Mouse (Mus musculus): ENCODE measurements around the gene Gsdma3.
A peak's percentile ranks its signal among the peaks of the same experiment; 100 is the strongest.

The Gsdma3 gene

GRCm38 (mm10) chr11:98583571-98583970, 42.6 kb upstream of the Gsdma3 start:
- no peak overlapping the region for H3K4me3 ChIP-seq (replicated peaks; ENCODE audit: low read length)
- H3K9me3 ChIP-seq (ENCODE audit: low read length), result no peaks in the 10 kb centered on the region
- TF ChIP-seq NANOG (IDR thresholded peaks at IDR 0.05; ENCODE audit: borderline replicate concordance, low read length) (no peak), POU5F1 (IDR thresholded peaks at IDR 0.05; ENCODE audit: borderline replicate concordance, low read length) (no peak), CTCF (conservative IDR thresholded peaks at IDR 0.05; ENCODE audit: low read length) (0 out of 2 replicates have a peak, but pooled peaks have one; percentile 8)
- H3K27me3 ChIP-seq (ENCODE audit: insufficient read depth, low read length), result no peaks in the 10 kb centered on the region
- H3K36me3 ChIP-seq (ENCODE audit: insufficient read depth, low read length), result peaks cover 32% of the 10 kb centered on the region
- H3K4me1 ChIP-seq (replicated peaks; ENCODE audit: low read depth, low read length), result peaks cover 84% of the 10 kb centered on the region

- no peak overlapping the region for H3K4me3 ChIP-seq (replicated peaks; ENCODE audit: low read length)
- peaks cover 86% of the 10 kb centered on the region for H3K4me1 ChIP-seq (replicated peaks; ENCODE audit: low read depth, low read length)
- H3K36me3 ChIP-seq (ENCODE audit: insufficient read depth, low read length), result peaks cover 32% of the 10 kb centered on the region
- no peaks in the 10 kb centered on the region for H3K27me3 ChIP-seq (ENCODE audit: insufficient read depth, low read length)
- H3K9me3 ChIP-seq (ENCODE audit: low read length), result no peaks in the 10 kb centered on the region
- TF ChIP-seq CTCF (conservative IDR thresholded peaks at IDR 0.05; ENCODE audit: low read length) (no peak), POU5F1 (IDR thresholded peaks at IDR 0.05; ENCODE audit: borderline replicate concordance, low read length) (no peak), NANOG (IDR thresholded peaks at IDR 0.05; ENCODE audit: borderline replicate concordance, low read length) (no peak)
These were observed 42.0 kb upstream of the Gsdma3 start for GRCm38 (mm10) chr11:98584146-98584545.

GRCm38 (mm10) chr11:98584629-98585177, 41.5 kb upstream of the Gsdma3 start:
- no peak for TF ChIP-seq NANOG (IDR thresholded peaks at IDR 0.05; ENCODE audit: borderline replicate concordance, low read length)
- no peak for TF ChIP-seq POU5F1 (IDR thresholded peaks at IDR 0.05; ENCODE audit: borderline replicate concordance, low read length)
- no peak for TF ChIP-seq CTCF (conservative IDR thresholded peaks at IDR 0.05; ENCODE audit: low read length)
- Histone ChIP-seq H3K4me3 (replicated peaks; ENCODE audit: low read length) (no peak overlapping the region), H3K27me3 (ENCODE audit: insufficient read depth, low read length) (no peaks in the 10 kb centered on the region), H3K36me3 (ENCODE audit: insufficient read depth, low read length) (peaks cover 32% of the 10 kb centered on the region), H3K9me3 (ENCODE audit: low read length) (no peaks in the 10 kb centered on the region), H3K4me1 (replicated peaks; ENCODE audit: low read depth, low read length) (peaks cover 86% of the 10 kb centered on the region)

GRCm38 (mm10) chr11:98586087-98586891, 39.9 kb upstream of the Gsdma3 start:
- H3K36me3 ChIP-seq (ENCODE audit: insufficient read depth, low read length), result peaks cover 32% of the 10 kb centered on the region
- peak overlapping the region; percentile 93 for H3K4me3 ChIP-seq (replicated peaks; ENCODE audit: low read length)
- no peaks in the 10 kb centered on the region for H3K9me3 ChIP-seq (ENCODE audit: low read length)
- TF ChIP-seq NANOG (IDR thresholded peaks at IDR 0.05; ENCODE audit: borderline replicate concordance, low read length) (no peak), CTCF (conservative IDR thresholded peaks at IDR 0.05; ENCODE audit: low read length) (no peak), POU5F1 (IDR thresholded peaks at IDR 0.05; ENCODE audit: borderline replicate concordance, low read length) (no peak)
- no peaks in the 10 kb centered on the region for H3K27me3 ChIP-seq (ENCODE audit: insufficient read depth, low read length)
- peaks cover 78% of the 10 kb centered on the region for H3K4me1 ChIP-seq (replicated peaks; ENCODE audit: low read depth, low read length)

GRCm38 (mm10) chr11:98586892-98587563, 39.1 kb upstream of the Gsdma3 start, which contains the start of gene Ormdl3:
Gene Ormdl3 (minus strand): TSS chr11:98587368.
- peak within 1 kb of the TSS; percentile 93 for H3K4me3 ChIP-seq (replicated peaks; ENCODE audit: low read length)
- peaks cover 30% of the 10 kb centered on the region for H3K36me3 ChIP-seq (ENCODE audit: insufficient read depth, low read length)
- H3K9me3 ChIP-seq (ENCODE audit: low read length), result no peaks in the 10 kb centered on the region
- TF ChIP-seq POU5F1 (IDR thresholded peaks at IDR 0.05; ENCODE audit: borderline replicate concordance, low read length) (no peak), CTCF (conservative IDR thresholded peaks at IDR 0.05; ENCODE audit: low read length) (no peak), NANOG (IDR thresholded peaks at IDR 0.05; ENCODE audit: borderline replicate concordance, low read length) (no peak)
- H3K27me3 ChIP-seq (ENCODE audit: insufficient read depth, low read length), result peaks cover 2% of the 10 kb centered on the region
- H3K4me1 ChIP-seq (replicated peaks; ENCODE audit: low read depth, low read length), result peaks cover 73% of the 10 kb centered on the region

GRCm38 (mm10) chr11:98587684-98588546, 38.2 kb upstream of the Gsdma3 start:
- H3K4me1 ChIP-seq (replicated peaks; ENCODE audit: low read depth, low read length), result peaks cover 70% of the 10 kb centered on the region
- peaks cover 10% of the 10 kb centered on the region for H3K27me3 ChIP-seq (ENCODE audit: insufficient read depth, low read length)
- H3K4me3 ChIP-seq (replicated peaks; ENCODE audit: low read length), result peak overlapping the region; percentile 93
- peaks cover 21% of the 10 kb centered on the region for H3K36me3 ChIP-seq (ENCODE audit: insufficient read depth, low read length)
- no peak for TF ChIP-seq NANOG (IDR thresholded peaks at IDR 0.05; ENCODE audit: borderline replicate concordance, low read length)
- no peak for TF ChIP-seq CTCF (conservative IDR thresholded peaks at IDR 0.05; ENCODE audit: low read length)
- TF ChIP-seq POU5F1 (IDR thresholded peaks at IDR 0.05; ENCODE audit: borderline replicate concordance, low read length), result no peak
- no peaks in the 10 kb centered on the region for H3K9me3 ChIP-seq (ENCODE audit: low read length)

- Histone ChIP-seq H3K27me3 (ENCODE audit: insufficient read depth, low read length) (peaks cover 13% of the 10 kb centered on the region), H3K4me1 (replicated peaks; ENCODE audit: low read depth, low read length) (peaks cover 63% of the 10 kb centered on the region), H3K9me3 (ENCODE audit: low read length) (no peaks in the 10 kb centered on the region), H3K4me3 (replicated peaks; ENCODE audit: low read length) (0 out of 2 replicates have a peak overlapping the region, but pooled peaks have one; percentile 71), H3K36me3 (ENCODE audit: insufficient read depth, low read length) (peaks cover 14% of the 10 kb centered on the region)
- no peak for TF ChIP-seq CTCF (conservative IDR thresholded peaks at IDR 0.05; ENCODE audit: low read length)
- no peak for TF ChIP-seq POU5F1 (IDR thresholded peaks at IDR 0.05; ENCODE audit: borderline replicate concordance, low read length)
- TF ChIP-seq NANOG (IDR thresholded peaks at IDR 0.05; ENCODE audit: borderline replicate concordance, low read length), result no peak
These were observed 37.3 kb upstream of the Gsdma3 start for GRCm38 (mm10) chr11:98588833-98589281.

Data from E14TG2a.4 (cell line).